10 mouse cellular contexts compared by ENCODE assay signal in the genomic region with DNA sequence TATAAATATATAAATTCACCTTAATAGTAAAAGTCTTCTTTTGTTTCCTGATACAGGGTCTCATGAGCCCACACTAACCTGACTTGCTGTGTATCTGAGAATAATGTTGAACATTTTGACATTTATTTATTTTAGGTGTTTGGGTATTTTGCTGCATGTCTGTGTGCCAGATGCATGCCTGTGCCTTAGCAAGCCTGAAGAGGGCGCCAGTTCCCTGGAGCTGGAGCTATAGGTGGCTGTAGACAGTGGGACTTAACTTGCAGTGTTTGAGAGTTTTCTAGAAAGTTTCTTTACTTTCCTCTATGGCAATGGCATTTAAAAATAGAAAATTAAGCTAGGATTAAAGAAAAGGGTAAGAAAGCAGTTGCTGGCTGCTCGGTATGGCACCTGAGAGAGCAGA. TPM values are rescaled to one million over a fixed set of nuclear protein-coding genes. Genes with fewer than 3 reads are reported as not detected.
DNase-seq lines count a peak whose midpoint lies in the region; ATAC-seq and TF ChIP-seq lines count a peak whose summit lies in the region.
"Had no signal": no experiment of that assay in that cellular context is flagged by ENCODE, and none has a peak within 500 bp of the region (broad histone marks: within the 10 kb centered on the region; RNA-seq: fewer than 3 reads in every experiment).

No protein-coding gene starts in this region.

- H3K9ac ChIP-seq in forebrain, postnatal 0 days, result no peak overlapping the region
- H3K9ac ChIP-seq: neural tube, embryonic 12.5 days had no signal

- H3K4me1 ChIP-seq in forebrain, postnatal 0 days (ENCODE audit: insufficient read depth), result peaks cover 3% of the 10 kb centered on the region
- H3K4me1 ChIP-seq in forebrain, embryonic 10.5 days, result peaks cover 7% of the 10 kb centered on the region

- no peak overlapping the region for H3K4me2 ChIP-seq in forebrain, postnatal 0 days (ENCODE audit: low read depth)
- H3K4me2 ChIP-seq: neural tube, embryonic 12.5 days had no signal

- H3K27ac ChIP-seq in forebrain, postnatal 0 days (ENCODE audit: low read depth, low read length), result no peak overlapping the region
- H3K27ac ChIP-seq in forebrain, embryonic 10.5 days, result no peak overlapping the region
- H3K27ac ChIP-seq: neural tube, embryonic 12.5 days had no signal

- ATAC-seq in forebrain, postnatal 0 days, result no peak

- H3K36me3 ChIP-seq in forebrain, postnatal 0 days (ENCODE audit: insufficient read depth), result peaks cover 13% of the 10 kb centered on the region
- peaks cover 49% of the 10 kb centered on the region for H3K36me3 ChIP-seq in forebrain, embryonic 10.5 days (replicated peaks)

- TF ChIP-seq CTCF in forebrain, postnatal 0 days (IDR thresholded peaks at IDR 0.05; ENCODE audit: low read depth), result peak; percentile 74

- H3K4me3 ChIP-seq in forebrain, postnatal 0 days (ENCODE audit: low read depth, low read length), result no peak overlapping the region
- no peak overlapping the region for H3K4me3 ChIP-seq in forebrain, embryonic 10.5 days
- H3K4me3 ChIP-seq: neural tube, embryonic 12.5 days had no signal

- no peaks in the 10 kb centered on the region for H3K9me3 ChIP-seq in forebrain, postnatal 0 days (ENCODE audit: low read length)
- no peaks in the 10 kb centered on the region for H3K9me3 ChIP-seq in forebrain, embryonic 10.5 days
- H3K9me3 ChIP-seq: neural tube, embryonic 12.5 days had no signal

- H3K27me3 ChIP-seq in forebrain, postnatal 0 days (ENCODE audit: insufficient read depth, low read length), result no peaks in the 10 kb centered on the region
- H3K27me3 ChIP-seq in forebrain, embryonic 10.5 days (ENCODE audit: poor library complexity, severe bottlenecking), result no peaks in the 10 kb centered on the region
- H3K27me3 ChIP-seq: neural tube, embryonic 12.5 days had no signal

- DNase-seq in forebrain, postnatal 0 days, result peak; percentile 48
- DNase-seq in forebrain, embryonic 10.5 days (ENCODE audit: extremely low spot score, low spot score), result no peak
- peak; percentile 46 for DNase-seq in right cerebral cortex, postnatal 14 days
- DNase-seq in right cerebral cortex, adult 18-20 months, result no peak
- DNase-seq in kidney, postnatal 4 days, result peak; percentile 59 to 63
- DNase-seq in thymus, postnatal 25 days, result peak; percentile 40
- DNase-seq in embryo, embryonic 9.5 days (ENCODE audit: extremely low spot score), result no peak
- no peak for DNase-seq in ovary, postnatal 10 days (ENCODE audit: low spot score)

- WGBS in forebrain, postnatal 0 days, result 51% methylated on average over 2 of the region's 2 CpGs
- 57% methylated on average over 2 of the region's 2 CpGs for WGBS in forebrain, embryonic 10.5 days

RNA-seq across cellular contexts. Expression of a gene that starts 6.3 kb away (rescaled TPM):
- 82.9 and 90.1 TPM in 2 replicates for total RNA-seq in forebrain, postnatal 0 days (2014; rRNA removed)
- 150 and 179 TPM in 2 replicates for polyA plus RNA-seq in forebrain, postnatal 0 days (2015; fragmentation: Nextera tagmentation; extraction: Ambion mirVana)
- 157 and 159 TPM in 2 replicates for polyA plus RNA-seq in forebrain, embryonic 10.5 days (2016; fragmentation: Nextera tagmentation; extraction: Ambion mirVana)

RNA-seq across cellular contexts. Expression of a gene that starts 33.5 kb away (rescaled TPM):
- total RNA-seq in forebrain, postnatal 0 days (2014; rRNA removed), result not detected in 2 replicates
- not detected in 2 replicates for polyA plus RNA-seq in forebrain, postnatal 0 days (2015; fragmentation: Nextera tagmentation; extraction: Ambion mirVana)
- polyA plus RNA-seq in forebrain, embryonic 10.5 days (2016; fragmentation: Nextera tagmentation; extraction: Ambion mirVana), result not detected in 2 replicates
- polyA plus RNA-seq: large intestine, adult 2 months; neural tube, embryonic 12.5 days had no signal

Comparison
In these comparisons a context has a peak if more than half of its experiments do, and no peak if none do; other contexts are left out.
1. DNase-seq: peak in forebrain, postnatal 0 days (single experiment), right cerebral cortex, postnatal 14 days (single experiment), kidney, postnatal 4 days (2 of 2) and thymus, postnatal 25 days (single experiment); none in forebrain, embryonic 10.5 days (single experiment), right cerebral cortex, adult 18-20 months (single experiment), embryo, embryonic 9.5 days (single experiment) and ovary, postnatal 10 days (single experiment).